Mouse (Mus musculus): Measurements from ENCODE around the gene Atad3a.

Atad3a gene

GRCm38 (mm10) chr4:155694482-155695401 lies 66.2 kb downstream of the Atad3a start:
- peak; percentile 78 for DNase-seq (ENCODE audit: low read depth, low spot score)

- no peak for DNase-seq (ENCODE audit: low read depth, low spot score)
Observed at GRCm38 (mm10) chr4:155694111-155694481, 66.8 kb downstream of the Atad3a start, which contains the start of gene Fndc10. Gene Fndc10 (plus strand): TSS chr4:155694342.

- no peak for DNase-seq (ENCODE audit: low read depth, low spot score)
Observed at GRCm38 (mm10) chr4:155692421-155692820, 68.5 kb downstream of the Atad3a start.
